Mouse (Mus musculus): Measurements from ENCODE around the gene Gm3685. TPM values are rescaled to one million over a fixed set of nuclear protein-coding genes. Genes with fewer than 3 reads are reported as not detected.
"Not testable (repeated sequence)": the region's sequence is repeated elsewhere in the genome, so short reads cannot be mapped to it uniquely, and the experiment has no call there.

Gm3685 gene
- not detected in 2 replicates for polyA plus RNA-seq (2014; fragmentation: Nextera tagmentation; extraction: Ambion mirVana)

- no CpG with 5 or more reads among the region's 2 CpGs for WGBS
- H3K4me3 ChIP-seq (ENCODE audit: low read depth, low read length); H3K9me3 ChIP-seq (ENCODE audit: control insufficient read depth, low read length); H3K4me1 ChIP-seq (ENCODE audit: control insufficient read depth, insufficient read depth, low read length); H3K27ac ChIP-seq (ENCODE audit: low read depth, low read length); H3K9ac ChIP-seq (ENCODE audit: low read length); DNase-seq (ENCODE audit: low spot score); H3K4me2 ChIP-seq (ENCODE audit: low read depth); H3K27me3 ChIP-seq (ENCODE audit: control insufficient read depth, insufficient read depth, low read length); H3K36me3 ChIP-seq (ENCODE audit: control insufficient read depth, insufficient read depth, low read length); ATAC-seq (ENCODE audit: insufficient read depth, low FRiP score, low TSS enrichment): not testable (repeated sequence)
Observed at GRCm38 (mm10) chr14:7044870-7045269, at the start of gene Gm3685. TSS of gene Gm3685 (minus strand) at chr14:7044970.

- DNase-seq (ENCODE audit: low spot score) = peak; percentile 30
- H3K4me2 ChIP-seq (ENCODE audit: low read depth) = peak within 1 kb of the TSS; percentile 65
- not testable (repeated sequence) for H3K9me3 ChIP-seq (ENCODE audit: control insufficient read depth, low read length); H3K4me1 ChIP-seq (ENCODE audit: control insufficient read depth, insufficient read depth, low read length); H3K27ac ChIP-seq (ENCODE audit: low read depth, low read length); H3K27me3 ChIP-seq (ENCODE audit: control insufficient read depth, insufficient read depth, low read length); H3K36me3 ChIP-seq (ENCODE audit: control insufficient read depth, insufficient read depth, low read length); ATAC-seq (ENCODE audit: insufficient read depth, low FRiP score, low TSS enrichment)
- H3K9ac ChIP-seq (ENCODE audit: low read length) = peak within 1 kb of the TSS; percentile 64
- WGBS = 1% methylated on average over 45 of the region's 70 CpGs
- H3K4me3 ChIP-seq (ENCODE audit: low read depth, low read length) = peak within 1 kb of the TSS; percentile 37
Observed at GRCm38 (mm10) chr14:7026781-7027749, 17.7 kb downstream of the Gm3685 start, which contains the start of gene Gm10406. TSS of gene Gm10406 (minus strand) at chr14:7027449.

- H3K9me3 ChIP-seq (ENCODE audit: control insufficient read depth, low read length); H3K27ac ChIP-seq (ENCODE audit: low read depth, low read length); H3K4me1 ChIP-seq (ENCODE audit: control insufficient read depth, insufficient read depth, low read length); H3K27me3 ChIP-seq (ENCODE audit: control insufficient read depth, insufficient read depth, low read length); H3K4me3 ChIP-seq (ENCODE audit: low read depth, low read length); ATAC-seq (ENCODE audit: insufficient read depth, low FRiP score, low TSS enrichment); H3K36me3 ChIP-seq (ENCODE audit: control insufficient read depth, insufficient read depth, low read length); H3K9ac ChIP-seq (ENCODE audit: low read length); DNase-seq (ENCODE audit: low spot score): not testable (repeated sequence)
- peak overlapping the region; percentile 65; the same call in 1 of the 2 replicates for H3K4me2 ChIP-seq (ENCODE audit: low read depth)
- WGBS = 2% methylated on average over 7 of the region's 9 CpGs
Observed at GRCm38 (mm10) chr14:7026274-7026673, 18.5 kb downstream of the Gm3685 start.

Other genes with a start within 250 kb of the Gm3685 start
- gene Gm3642, start 204.7 kb downstream of the Gm3685 start, polyA plus RNA-seq (2014; fragmentation: Nextera tagmentation; extraction: Ambion mirVana) = not detected in 2 replicates
- 1.8 and 2.1 TPM in 2 replicates for gene Gm3667, start 155.0 kb downstream of the Gm3685 start, polyA plus RNA-seq (2014; fragmentation: Nextera tagmentation; extraction: Ambion mirVana)
- gene Gm6356, start 71.2 kb downstream of the Gm3685 start, polyA plus RNA-seq (2014; fragmentation: Nextera tagmentation; extraction: Ambion mirVana) = not detected in 2 replicates
- 0.76 and 0.96 TPM in 2 replicates for gene Gm10406, start 17.5 kb downstream of the Gm3685 start, polyA plus RNA-seq (2014; fragmentation: Nextera tagmentation; extraction: Ambion mirVana)
- gene Gm3696, start 55.7 kb upstream of the Gm3685 start, polyA plus RNA-seq (2014; fragmentation: Nextera tagmentation; extraction: Ambion mirVana) = 2.2 and 4.1 TPM in 2 replicates
- gene Gm6676, start 80.4 kb upstream of the Gm3685 start, polyA plus RNA-seq (2014; fragmentation: Nextera tagmentation; extraction: Ambion mirVana) = not detected in 2 replicates
- 3.8 and 4.2 TPM in 2 replicates for gene Gm3512, start 129.6 kb upstream of the Gm3685 start, polyA plus RNA-seq (2014; fragmentation: Nextera tagmentation; extraction: Ambion mirVana)
- gene Gm16434, start 149.6 kb upstream of the Gm3685 start, polyA plus RNA-seq (2014; fragmentation: Nextera tagmentation; extraction: Ambion mirVana) = not detected in 2 replicates
- not detected in 2 replicates for gene Gm3727, start 219.7 kb upstream of the Gm3685 start, polyA plus RNA-seq (2014; fragmentation: Nextera tagmentation; extraction: Ambion mirVana)

Data from neural tube, embryonic 11.5 days (tissue).